Mouse (Mus musculus) embryonic facial prominence, embryonic 14.5 days (tissue): ENCODE measurements at regions not wholly inside any gene's neighbourhood (a gene's known extent, or its start where the extent isn't known, plus 50 kb on each side); places are given as distances from the start of the nearest gene placed in this dataset.

Experiments
- ATAC-seq: fragments of 200-750 bp; cut with Nextera tagmentation; 2 replicates; pipeline ENCODE4 v1.8.0; 2017; ENCODE audit warnings: low read depth, moderate number of reproducible peaks, moderate TSS enrichment
- DNase-seq: peaks from one replicate; pipeline ENCODE4 v3.0.0-alpha.2; 2015; ENCODE audit warnings: low spot score
- H3K27ac ChIP-seq: fragments of 300-500 bp; sonication (generic); replicated peaks from 2 replicates; pipeline ENCODE4 v1.5.1; 2014; ENCODE audit warnings: low read depth, mild to moderate bottlenecking, low read length, moderate library complexity
- H3K27me3 ChIP-seq: fragments of 300-500 bp; sonication (generic); replicated peaks from 2 replicates; pipeline ENCODE4 v1.6.1; 2014; ENCODE audit warnings: low read length; ENCODE audit not compliant: control insufficient read depth, insufficient read depth
- H3K36me3 ChIP-seq: fragments of 300-500 bp; sonication (generic); 2 replicates; pipeline ENCODE4 v1.6.1; 2014; ENCODE audit warnings: low read length, mixed read lengths; ENCODE audit not compliant: control insufficient read depth, insufficient read depth
- H3K4me1 ChIP-seq: fragments of 300-500 bp; sonication (generic); 2 replicates; pipeline ENCODE4 v1.6.1; 2014; ENCODE audit warnings: antibody characterized with exemption, low read length; ENCODE audit not compliant: control insufficient read depth, insufficient read depth
- H3K4me2 ChIP-seq: fragments of 300-500 bp; sonication (generic); 2 replicates; pipeline ENCODE4 v1.6.1; 2014; ENCODE audit warnings: low read depth, mild to moderate bottlenecking, low read length, moderate library complexity, mixed read lengths
- H3K4me3 ChIP-seq: fragments of 300-500 bp; sonication (generic); 2 replicates; pipeline ENCODE4 v1.5.1; 2014; ENCODE audit warnings: low read depth, mild to moderate bottlenecking, low read length
- H3K9ac ChIP-seq: fragments of 300-500 bp; sonication (generic); 2 replicates; pipeline ENCODE4 v1.6.1; 2014; ENCODE audit warnings: low read depth, mild to moderate bottlenecking, low read length, moderate library complexity, mixed read lengths
- H3K9me3 ChIP-seq: fragments of 300-500 bp; sonication (generic); 2 replicates; pipeline ENCODE4 v1.6.1; 2016; ENCODE audit warnings: low read length; ENCODE audit not compliant: control insufficient read depth
- WGBS: fragments of 180-500 bp; shearing (Covaris S2); extraction: QIAGEN DNeasy Blood & Tissue Kit; methylation state at CpG from one replicate; pipeline ENCODE4 v1.1.7; 2014; 5-methylcytosine and 5-hydroxymethylcytosine counted together

- H3K4me3 ChIP-seq = no peak overlapping the region
- no peak overlapping the region for H3K4me2 ChIP-seq
- H3K9ac ChIP-seq = no peak overlapping the region
- H3K27me3 ChIP-seq = no peaks in the 10 kb centered on the region
- ATAC-seq (no peak), DNase-seq (no peak)
- no peaks in the 10 kb centered on the region for H3K9me3 ChIP-seq
- no peak overlapping the region for H3K27ac ChIP-seq
- WGBS = 97% methylated on average over 2 of the region's 2 CpGs
- no peaks in the 10 kb centered on the region for H3K36me3 ChIP-seq
- no peaks in the 10 kb centered on the region for H3K4me1 ChIP-seq
Observed at GRCm38 (mm10) chr8:112933815-112934214, 364.0 kb downstream of the Cntnap4 start.

GRCm38 (mm10) chr8:112935411-112935810 lies 365.6 kb downstream of the Cntnap4 start:
- Histone ChIP-seq H3K36me3 (no peaks in the 10 kb centered on the region), H3K4me1 (no peaks in the 10 kb centered on the region), H3K9ac (no peak overlapping the region), H3K4me3 (no peak overlapping the region), H3K27ac (no peak overlapping the region), H3K9me3 (no peaks in the 10 kb centered on the region), H3K4me2 (no peak overlapping the region), H3K27me3 (no peaks in the 10 kb centered on the region)
- DNase-seq (peak; percentile 64), ATAC-seq (no peak)
- WGBS = 58% methylated on average over 3 of the region's 3 CpGs

GRCm38 (mm10) chr8:112935897-112936719 lies 366.3 kb downstream of the Cntnap4 start:
- peak; percentile 77 for DNase-seq
- H3K36me3 ChIP-seq = no peaks in the 10 kb centered on the region
- no peaks in the 10 kb centered on the region for H3K27me3 ChIP-seq
- 76% methylated on average over 9 of the region's 9 CpGs for WGBS
- H3K9me3 ChIP-seq = no peaks in the 10 kb centered on the region
- no peak overlapping the region for H3K9ac ChIP-seq
- H3K27ac ChIP-seq = no peak overlapping the region
- H3K4me1 ChIP-seq = no peaks in the 10 kb centered on the region
- no peak overlapping the region for H3K4me2 ChIP-seq
- ATAC-seq = no peak
- H3K4me3 ChIP-seq = no peak overlapping the region

- 6% methylated on average over 6 of the region's 6 CpGs for WGBS
- Histone ChIP-seq H3K27me3 (no peaks in the 10 kb centered on the region), H3K27ac (no peak overlapping the region), H3K4me1 (no peaks in the 10 kb centered on the region), H3K9ac (no peak overlapping the region), H3K4me3 (no peak overlapping the region), H3K9me3 (no peaks in the 10 kb centered on the region), H3K4me2 (no peak overlapping the region), H3K36me3 (no peaks in the 10 kb centered on the region)
- DNase-seq (peak; percentile 74), ATAC-seq (no peak)
Observed at GRCm38 (mm10) chr8:112972418-112972817, 402.6 kb downstream of the Cntnap4 start.

DNA sequence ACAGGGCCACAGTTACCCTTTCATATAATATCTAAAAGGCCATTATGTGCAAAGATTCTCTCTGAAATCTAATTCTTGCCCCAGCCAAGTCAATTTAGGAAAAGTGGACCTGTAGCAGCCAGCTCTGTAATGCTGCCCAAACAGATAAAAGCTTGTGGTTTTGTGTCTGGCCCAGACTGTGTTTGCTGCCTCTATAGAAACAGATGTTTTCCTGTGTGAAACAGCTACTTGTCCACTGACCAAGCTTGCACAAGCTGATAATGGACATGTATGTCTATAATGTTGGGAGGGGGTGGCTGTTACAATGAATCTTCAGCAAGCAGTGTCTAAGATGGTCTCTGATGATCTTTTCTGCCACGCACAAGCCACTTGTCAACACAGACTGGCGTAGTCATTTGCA lies 405.9 kb downstream of the Cntnap4 start:
- Histone ChIP-seq H3K9ac (no peak overlapping the region), H3K4me3 (no peak overlapping the region), H3K27me3 (no peaks in the 10 kb centered on the region), H3K9me3 (no peaks in the 10 kb centered on the region), H3K36me3 (no peaks in the 10 kb centered on the region), H3K4me1 (no peaks in the 10 kb centered on the region), H3K4me2 (no peak overlapping the region), H3K27ac (no peak overlapping the region)
- ATAC-seq (no peak), DNase-seq (no peak)
- 79% methylated on average over 2 of the region's 2 CpGs for WGBS

- WGBS = 66% methylated on average over 2 of the region's 2 CpGs
Observed at GRCm38 (mm10) chr8:112976312-112976711, 406.5 kb downstream of the Cntnap4 start.

DNA sequence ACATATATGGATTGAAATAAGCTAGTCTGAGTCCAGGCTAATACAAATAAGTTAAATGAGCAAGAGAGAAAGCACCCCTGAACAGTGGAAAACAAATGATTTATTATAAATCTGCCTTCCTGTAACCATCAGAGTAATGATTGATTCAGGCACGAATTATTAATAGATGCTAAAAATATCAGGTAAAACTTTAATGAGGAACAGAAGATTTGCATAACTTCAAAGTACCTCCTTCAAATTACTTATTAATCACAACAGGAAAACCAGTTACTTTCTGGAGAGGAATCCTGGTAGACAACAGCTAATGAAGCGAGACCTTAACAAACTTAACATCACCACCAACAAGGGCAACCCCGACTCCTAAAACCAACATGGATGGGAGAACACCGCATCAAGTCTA lies 423.9 kb downstream of the Cntnap4 start:
- ATAC-seq = no peak
- DNase-seq = no peak
- 0 out of 2 replicates have a peak, but pooled peaks cover 2% of the 10 kb centered on the region for H3K9me3 ChIP-seq
- H3K4me3 ChIP-seq = no peak overlapping the region
- WGBS = 78% methylated on average over 4 of the region's 4 CpGs
- H3K9ac ChIP-seq = no peak overlapping the region
- H3K27me3 ChIP-seq = no peaks in the 10 kb centered on the region
- no peak overlapping the region for H3K27ac ChIP-seq
- no peaks in the 10 kb centered on the region for H3K36me3 ChIP-seq
- H3K4me2 ChIP-seq = no peak overlapping the region
- H3K4me1 ChIP-seq = no peaks in the 10 kb centered on the region

More at GRCm38 (mm10) chr8:112976312-112976711, 406.5 kb downstream of the Cntnap4 start:
- Histone ChIP-seq H3K27ac (no peak overlapping the region), H3K27me3 (no peaks in the 10 kb centered on the region), H3K4me2 (no peak overlapping the region), H3K4me3 (no peak overlapping the region), H3K9me3 (no peaks in the 10 kb centered on the region), H3K36me3 (no peaks in the 10 kb centered on the region), H3K9ac (no peak overlapping the region), H3K4me1 (no peaks in the 10 kb centered on the region)
- no peak for ATAC-seq
- DNase-seq = no peak

DNA sequence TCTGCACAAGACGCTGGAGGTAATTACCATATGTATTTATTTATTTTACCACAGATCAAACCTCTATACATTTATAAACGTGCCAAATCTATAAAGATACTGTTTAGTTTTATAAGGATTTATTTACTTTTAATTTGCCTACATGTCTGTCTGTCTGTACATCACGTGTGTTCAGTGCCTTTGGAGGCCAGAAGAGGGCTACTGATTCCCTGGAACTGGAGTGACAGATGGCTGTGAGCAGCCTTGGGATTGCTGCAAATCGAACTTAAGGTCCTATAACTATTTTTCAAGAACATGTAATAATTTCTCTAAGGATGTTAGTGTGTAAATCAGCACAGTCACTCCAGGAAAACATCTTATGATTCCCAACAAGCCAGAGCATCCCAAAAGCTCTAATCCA lies 437.5 kb downstream of the Cntnap4 start:
- H3K36me3 ChIP-seq = no peaks in the 10 kb centered on the region
- no peaks in the 10 kb centered on the region for H3K9me3 ChIP-seq
- no peaks in the 10 kb centered on the region for H3K4me1 ChIP-seq
- no peaks in the 10 kb centered on the region for H3K27me3 ChIP-seq
- DNase-seq (no peak), ATAC-seq (no peak)
- WGBS = 58% methylated on average over 4 of the region's 4 CpGs
- H3K4me3 ChIP-seq = no peak overlapping the region
- no peak overlapping the region for H3K4me2 ChIP-seq
- H3K27ac ChIP-seq = no peak overlapping the region
- no peak overlapping the region for H3K9ac ChIP-seq

GRCm38 (mm10) chr8:113028880-113029279 lies 459.0 kb downstream of the Cntnap4 start:
- WGBS = 60% methylated on average over 9 of the region's 9 CpGs
- peak overlapping the region; percentile 26 for H3K4me2 ChIP-seq

More at GRCm38 (mm10) chr8:113028880-113029279, 459.0 kb downstream of the Cntnap4 start:
- Histone ChIP-seq H3K9ac (no peak overlapping the region), H3K4me1 (0 out of 2 replicates have a peak, but pooled peaks cover 7% of the 10 kb centered on the region), H3K27me3 (no peaks in the 10 kb centered on the region), H3K9me3 (no peaks in the 10 kb centered on the region), H3K27ac (no peak overlapping the region), H3K36me3 (no peaks in the 10 kb centered on the region), H3K4me3 (no peak overlapping the region)
- 0 out of 2 replicates have a peak, but pooled peaks have one; percentile 26 for ATAC-seq
- DNase-seq = peak; percentile 79
